Mouse (Mus musculus) megakaryocyte-erythroid progenitor cell, adult 5-6 weeks (primary cell): ENCODE results near the gene Adamts20. TPM values are rescaled to one million over a fixed set of nuclear protein-coding genes. Genes with fewer than 3 reads are reported as not detected.
"Not testable (repeated sequence)": the region's sequence is repeated elsewhere in the genome, so short reads cannot be mapped to it uniquely, and the experiment has no call there.

Experiments
- ATAC-seq: replicated peaks from 2 replicates; pipeline ENCODE4 v1.8.0; 2016; ENCODE audit warnings: mild to moderate bottlenecking, inconsistent platforms; ENCODE audit not compliant: severe bottlenecking, poor library complexity, low FRiP score, low TSS enrichment
- total RNA-seq, 2 experiments: library from RNA; stranded (forward) in 1 of 2; stranded (reverse) in 1 of 2; fragments of 200-1000, 215-1000 nt in 1 of 2; fragments of >200 nt in 1 of 2; fragmentation: Nextera tagmentation in 1 of 2; gene quantifications; 2 replicates each; pipeline ENCODE4 v1.2.3; 2014 to 2017

Gene Adamts20
- total RNA-seq (2014; fragmentation: Nextera tagmentation): not detected in 2 replicates
- total RNA-seq (2017): 0.19 TPM in 1 of 2 replicates, not detected in the other

DNA sequence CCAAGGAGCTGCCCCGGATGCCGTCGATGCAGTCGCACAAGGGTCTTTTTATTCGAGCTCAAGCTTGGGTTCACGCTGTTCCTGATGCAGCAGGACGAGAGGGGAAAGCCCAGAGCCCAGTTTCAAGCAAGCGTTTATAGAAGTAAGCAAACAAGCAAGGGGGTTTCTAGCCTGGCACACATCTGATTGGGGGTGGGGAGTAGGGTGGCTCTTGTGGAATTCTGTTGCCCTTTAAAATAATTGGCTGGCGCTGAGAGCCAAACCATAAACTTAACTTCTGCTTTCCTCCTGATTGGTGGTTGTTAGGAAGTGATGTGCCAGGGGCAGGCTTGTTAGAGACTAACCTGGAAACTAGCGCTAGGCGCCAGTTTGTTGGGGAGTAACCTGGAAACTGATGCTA, at the start of gene Adamts20:
Gene Adamts20, minus strand, starts transcription at position 101 of the 400 bp plus-strand sequence.
- no peak for ATAC-seq

DNA sequence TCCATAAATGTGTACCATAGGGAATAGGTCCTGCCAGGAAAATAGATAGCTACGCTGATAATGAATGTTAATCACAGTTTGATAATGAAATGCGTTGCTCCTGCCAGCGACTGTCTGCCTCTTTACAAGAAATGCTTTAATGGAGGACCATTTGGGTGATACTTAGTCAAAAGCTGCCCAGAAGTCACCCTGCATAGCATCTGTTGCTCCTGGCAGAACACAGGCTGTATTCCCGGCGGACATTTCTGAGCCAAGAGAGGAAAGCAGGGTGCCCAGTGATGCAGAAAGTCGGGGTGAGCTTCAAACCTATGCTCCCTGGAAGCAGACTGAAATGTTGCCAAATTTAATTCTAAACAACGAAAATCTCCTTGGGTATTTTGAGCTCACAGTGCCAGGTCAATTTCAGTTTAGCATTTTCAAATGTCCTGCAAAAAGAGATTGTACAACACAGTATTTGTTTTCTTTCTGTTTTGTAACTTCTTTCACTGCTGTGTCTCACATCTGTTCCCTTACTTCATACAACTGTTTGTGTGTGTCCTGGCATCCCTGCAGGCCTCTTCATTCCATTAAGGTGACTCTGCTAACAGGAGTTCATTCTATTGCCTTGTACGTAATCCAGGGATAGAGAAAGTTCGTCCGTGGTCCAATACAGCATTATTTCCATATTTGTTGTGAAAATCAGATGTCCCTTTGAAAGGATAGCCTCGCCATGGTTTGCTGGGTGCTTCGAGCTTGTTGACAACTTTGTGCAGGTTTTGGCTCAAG, 38.4 kb upstream of the Adamts20 start:
- ATAC-seq: no peak

- ATAC-seq: no peak
Measured at GRCm38 (mm10) chr15:94499260-94499659, 34.0 kb upstream of the Adamts20 start.

GRCm38 (mm10) chr15:94495936-94496335, 30.7 kb upstream of the Adamts20 start:
- no peak for ATAC-seq

DNA sequence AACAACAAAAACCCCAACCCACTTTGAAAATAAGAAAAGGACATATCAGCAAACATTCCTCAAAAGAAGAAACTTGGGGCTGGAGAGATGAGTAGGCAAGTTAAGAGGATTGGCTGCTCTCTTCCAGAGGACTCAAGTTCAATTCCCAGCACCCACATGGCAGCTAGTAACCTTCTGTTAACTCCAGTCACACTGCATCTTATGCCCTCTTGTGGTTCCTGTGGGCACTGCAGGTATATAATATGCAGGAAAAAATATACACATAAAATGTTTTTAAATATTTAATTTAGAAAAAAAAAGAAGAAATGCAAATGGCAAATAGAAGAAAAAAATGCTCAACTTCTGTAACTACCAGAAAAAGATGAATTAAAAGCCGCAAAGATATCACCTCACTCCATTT, 29.2 kb upstream of the Adamts20 start:
- no peak for ATAC-seq

DNA sequence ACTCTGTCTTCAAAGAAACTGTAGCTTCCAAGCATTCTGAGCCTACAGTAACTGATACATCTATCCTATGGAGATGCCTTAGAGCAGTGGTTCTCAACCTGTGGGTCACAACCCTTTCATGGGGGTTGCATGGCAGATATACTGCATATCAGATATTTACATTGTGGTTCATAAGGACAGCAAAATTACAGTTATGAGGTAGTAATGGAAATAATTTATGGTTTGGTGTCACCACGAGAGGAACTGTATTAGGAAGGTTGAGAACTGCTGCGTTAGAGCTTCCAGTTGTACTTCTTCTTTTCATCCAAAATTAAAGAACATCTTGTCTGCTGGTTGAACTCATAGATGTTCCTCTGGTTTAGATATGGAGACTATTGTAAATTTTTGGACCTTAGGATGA, 24.2 kb upstream of the Adamts20 start:
- no peak for ATAC-seq

DNA sequence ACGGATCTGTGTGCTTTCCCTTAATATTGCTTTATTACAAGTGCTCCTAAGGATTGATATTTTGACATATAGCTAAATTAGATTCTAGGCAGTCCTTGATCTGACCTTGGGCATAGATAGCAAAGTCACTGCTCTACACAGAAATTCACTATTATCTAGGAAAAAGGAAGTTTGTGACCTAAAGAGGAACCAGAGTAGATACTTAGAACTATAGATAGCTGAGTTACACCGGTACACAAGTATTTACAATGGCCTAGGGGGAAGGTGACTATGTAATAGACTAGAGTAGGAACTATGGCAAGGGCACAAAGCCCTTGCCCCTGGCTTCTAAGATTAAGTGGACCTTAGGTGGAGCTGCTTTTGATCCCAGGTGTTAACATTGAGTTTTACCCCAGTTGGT, 22.8 kb upstream of the Adamts20 start:
- not testable (repeated sequence) for ATAC-seq

DNA sequence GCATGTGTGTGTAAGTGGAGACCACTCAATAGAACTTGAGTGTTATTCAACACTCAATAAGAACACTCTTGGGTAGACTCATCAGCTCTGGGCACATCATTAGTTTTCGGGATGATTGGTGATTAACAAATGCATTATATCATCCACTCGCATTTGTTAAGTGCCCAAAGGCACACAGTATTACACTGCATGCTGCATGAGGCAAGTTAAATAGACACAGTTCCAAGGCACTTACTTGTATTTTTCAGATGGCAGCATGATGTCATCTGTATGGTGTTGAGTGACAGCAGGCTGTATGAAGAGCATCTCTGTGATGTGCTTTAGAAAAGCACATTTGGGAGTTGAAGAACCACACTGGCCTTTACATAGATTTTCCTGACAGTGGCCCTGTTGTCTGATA, 17.3 kb upstream of the Adamts20 start:
- no peak for ATAC-seq

DNA sequence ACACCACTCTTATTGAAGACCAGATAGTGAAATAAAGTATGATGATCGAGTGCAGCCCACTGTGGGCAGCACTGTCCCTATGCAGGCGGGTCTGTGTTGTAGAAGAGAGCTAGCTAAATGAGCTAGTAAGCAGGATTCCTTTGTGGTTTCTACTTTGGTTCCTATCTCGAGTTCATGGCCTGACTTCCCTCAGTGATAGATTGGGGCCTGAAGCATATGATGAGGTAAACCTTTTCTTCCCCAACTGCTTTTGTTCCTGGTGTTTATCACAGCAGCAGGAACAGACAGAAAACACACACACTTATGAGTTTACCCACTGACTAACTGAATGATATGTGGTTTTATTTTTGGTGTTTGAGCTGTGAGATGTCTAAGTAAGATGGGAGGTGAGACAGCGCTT, 15.6 kb upstream of the Adamts20 start:
- peak; percentile 57 for ATAC-seq

GRCm38 (mm10) chr15:94480248-94480647, 15.0 kb upstream of the Adamts20 start:
- peak; percentile 68 for ATAC-seq

DNA sequence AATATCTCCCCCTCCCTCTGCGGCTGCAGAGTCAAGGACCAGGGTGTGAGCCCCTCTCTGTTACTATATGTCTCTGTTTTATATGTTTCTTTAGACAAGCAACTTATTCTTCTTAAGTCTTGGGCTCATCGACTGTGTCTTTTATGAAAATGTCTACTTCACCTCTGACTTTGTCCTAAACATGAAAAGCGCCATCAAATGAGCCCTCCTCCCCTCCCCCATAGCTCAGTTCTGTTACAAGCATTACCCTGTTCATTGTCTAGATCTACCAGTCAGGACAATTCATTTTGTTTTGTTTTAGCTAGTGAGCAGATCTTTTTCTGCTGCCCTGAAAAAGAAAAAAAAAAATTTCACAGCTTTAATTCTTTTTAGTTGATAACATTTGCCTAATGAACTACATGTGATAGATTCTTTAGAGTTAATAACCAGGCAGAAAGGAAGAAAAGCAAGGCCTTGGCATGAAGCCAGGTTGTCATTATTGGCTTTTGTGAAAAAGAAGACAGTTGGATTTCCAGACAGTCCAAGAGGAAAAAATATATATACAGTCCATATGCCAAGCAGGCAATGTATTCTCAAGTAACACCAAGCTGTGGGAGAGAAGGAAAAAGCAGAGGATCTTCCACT, 14.4 kb upstream of the Adamts20 start:
- no peak for ATAC-seq

GRCm38 (mm10) chr15:94478706-94479105, 13.5 kb upstream of the Adamts20 start:
- ATAC-seq: peak; percentile 76

- ATAC-seq: no peak
Measured at GRCm38 (mm10) chr15:94477287-94477686, 12.1 kb upstream of the Adamts20 start.

DNA sequence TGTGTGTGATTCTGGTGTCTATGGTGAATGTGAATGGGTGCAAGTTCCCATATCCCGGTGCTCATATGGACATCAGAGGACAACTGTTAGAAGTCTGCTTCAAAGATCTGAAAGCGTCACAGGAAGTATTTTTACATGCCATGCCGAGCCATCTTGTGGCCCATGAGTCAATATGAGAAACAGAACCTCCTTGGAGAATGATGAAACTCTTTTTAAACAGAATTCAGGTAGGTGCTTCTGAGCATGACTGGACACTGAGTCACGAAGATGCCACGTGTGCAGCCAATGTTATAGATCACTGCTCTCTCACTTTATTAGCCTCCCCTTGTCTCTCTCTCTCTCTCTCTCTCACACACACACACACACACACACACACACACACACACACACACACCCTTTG, 10.8 kb upstream of the Adamts20 start:
- ATAC-seq: no peak

DNA sequence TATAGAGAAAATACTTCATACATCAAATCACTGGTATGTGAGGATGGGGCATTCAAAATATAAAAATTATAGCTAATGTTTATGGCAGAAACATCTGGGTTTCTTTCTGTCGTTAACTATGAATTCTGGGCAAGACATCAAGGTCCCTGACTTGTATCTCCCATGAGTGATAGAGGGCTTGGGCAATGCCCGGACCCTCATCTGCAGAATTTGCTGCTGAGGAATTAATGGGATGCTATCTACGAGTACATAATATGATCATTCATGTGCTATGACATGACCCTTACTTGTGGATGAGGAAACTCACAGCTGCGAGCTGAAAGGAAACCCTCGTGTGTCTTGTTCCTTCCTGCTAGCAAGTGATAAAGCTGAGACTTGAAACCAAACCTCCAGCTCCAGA, 5.1 kb upstream of the Adamts20 start:
- no peak for ATAC-seq

GRCm38 (mm10) chr15:94464881-94465280, 337 bp downstream of the Adamts20 start:
- ATAC-seq: no peak

GRCm38 (mm10) chr15:94463251-94463650, 2.0 kb downstream of the Adamts20 start:
- ATAC-seq: peak; percentile 94

- ATAC-seq: no peak
Measured at GRCm38 (mm10) chr15:94462206-94462605, 3.0 kb downstream of the Adamts20 start.

- no peak for ATAC-seq
Measured at GRCm38 (mm10) chr15:94461166-94461565, 4.1 kb downstream of the Adamts20 start.

- no peak for ATAC-seq
Measured at GRCm38 (mm10) chr15:94457636-94458390, 7.4 kb downstream of the Adamts20 start.
